Mouse (Mus musculus) testis, adult 2 months (tissue): ENCODE data around the gene Adora3. TPM values are rescaled to one million over a fixed set of nuclear protein-coding genes. Genes with fewer than 3 reads are reported as not detected.

Experiments used
- H3K27ac ChIP-seq: fragments of 200-500 bp; 2 replicates; pipeline ENCODE4 v1.5.1; 2012; ENCODE audit warnings: low read depth, low read length; ENCODE audit not compliant: control insufficient read depth, insufficient read depth
- H3K27me3 ChIP-seq: fragments of 200-500 bp; 2 replicates; pipeline ENCODE4 v1.6.1; 2012; ENCODE audit warnings: mild to moderate bottlenecking, low read length, moderate library complexity; ENCODE audit not compliant: control insufficient read depth, insufficient read depth
- H3K36me3 ChIP-seq: fragments of 200-500 bp; 2 replicates; pipeline ENCODE4 v1.6.1; 2012; ENCODE audit warnings: mild to moderate bottlenecking, low read length; ENCODE audit not compliant: control insufficient read depth, insufficient read depth
- H3K4me1 ChIP-seq: fragments of 200-500 bp; 2 replicates; pipeline ENCODE4 v1.6.1; 2012; ENCODE audit warnings: low read length; ENCODE audit not compliant: control insufficient read depth, insufficient read depth
- H3K4me3 ChIP-seq: fragments of 200-500 bp; 2 replicates; pipeline ENCODE4 v1.5.1; 2012; ENCODE audit warnings: low read depth, mild to moderate bottlenecking, low read length, moderate library complexity, mixed read lengths; ENCODE audit not compliant: control insufficient read depth
- CTCF ChIP-seq: fragments of 200-500 bp; IDR thresholded peaks from 2 replicates; pipeline ENCODE4 v1.5.1; 2012; ENCODE audit warnings: low read depth, mild to moderate bottlenecking, inconsistent platforms, low read length, moderate library complexity; ENCODE audit not compliant: control insufficient read depth, insufficient read depth, insufficient replicate concordance
- POLR2A ChIP-seq: fragments of 200-500 bp; IDR thresholded peaks from 2 replicates; pipeline ENCODE4 v1.6.1; 2012; ENCODE audit warnings: low read depth, mild to moderate bottlenecking, inconsistent platforms, low read length, moderate library complexity; ENCODE audit not compliant: control insufficient read depth
- polyA plus RNA-seq: library from polyadenylated mRNA; depleted of rRNA; stranded (reverse); fragments of >200 nt; gene quantifications from 2 replicates; pipeline ENCODE4 v1.2.3, GENCODE M21; 2012; rRNA removed

Adora3 gene
- polyA plus RNA-seq, 1 experiment = 13.6 TPM

DNA sequence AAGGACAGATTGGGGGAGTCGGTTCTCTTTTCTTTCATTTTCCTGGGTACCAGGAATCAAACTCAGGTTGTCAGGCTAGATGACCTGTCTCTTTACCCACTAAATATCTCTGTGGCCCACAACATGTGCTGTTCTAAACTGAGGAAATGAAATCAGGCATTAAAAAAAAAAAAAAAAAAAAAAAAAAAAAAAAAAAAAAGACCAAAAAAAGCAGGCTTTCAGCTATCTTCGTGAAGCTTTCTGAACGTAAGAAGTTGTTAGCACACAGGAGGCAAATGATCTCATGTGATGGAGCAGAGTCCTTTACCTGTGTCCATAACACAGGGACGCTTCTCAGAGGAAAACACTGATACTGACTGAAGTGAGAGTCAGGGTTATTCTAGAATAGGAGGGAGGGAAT lies 65.5 kb downstream of the Adora3 start:
- TF ChIP-seq CTCF (no peak), POLR2A (no peak)
- H3K27me3 ChIP-seq = no peaks in the 10 kb centered on the region
- H3K27ac ChIP-seq = no peak overlapping the region
- no peaks in the 10 kb centered on the region for H3K36me3 ChIP-seq
- H3K4me1 ChIP-seq = no peaks in the 10 kb centered on the region
- H3K4me3 ChIP-seq = no peak overlapping the region

DNA sequence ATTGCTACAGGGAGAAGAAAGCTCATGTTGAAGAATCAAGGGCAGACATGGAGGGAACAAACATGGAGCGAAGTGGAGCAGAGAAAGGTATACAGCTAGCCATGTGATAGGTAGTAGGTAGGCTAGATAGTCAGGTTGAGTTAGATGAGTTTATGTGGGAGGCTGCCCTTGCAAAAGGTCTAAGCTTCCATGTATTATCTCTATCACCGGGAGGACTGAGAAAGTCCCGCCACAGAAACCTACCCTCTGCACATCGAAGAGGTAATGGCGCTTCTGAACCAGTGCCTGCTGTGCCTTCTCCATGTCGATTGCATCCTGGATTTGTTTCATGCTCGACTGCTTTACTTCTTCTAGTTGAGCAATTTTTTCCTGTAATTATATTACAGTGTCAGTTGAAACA lies 80.7 kb downstream of the Adora3 start:
- Histone ChIP-seq H3K4me1 (no peaks in the 10 kb centered on the region), H3K36me3 (0 out of 2 replicates have a peak, but pooled peaks cover 2% of the 10 kb centered on the region), H3K4me3 (no peak overlapping the region), H3K27me3 (no peaks in the 10 kb centered on the region), H3K27ac (no peak overlapping the region)
- TF ChIP-seq POLR2A (no peak), CTCF (no peak)

DNA sequence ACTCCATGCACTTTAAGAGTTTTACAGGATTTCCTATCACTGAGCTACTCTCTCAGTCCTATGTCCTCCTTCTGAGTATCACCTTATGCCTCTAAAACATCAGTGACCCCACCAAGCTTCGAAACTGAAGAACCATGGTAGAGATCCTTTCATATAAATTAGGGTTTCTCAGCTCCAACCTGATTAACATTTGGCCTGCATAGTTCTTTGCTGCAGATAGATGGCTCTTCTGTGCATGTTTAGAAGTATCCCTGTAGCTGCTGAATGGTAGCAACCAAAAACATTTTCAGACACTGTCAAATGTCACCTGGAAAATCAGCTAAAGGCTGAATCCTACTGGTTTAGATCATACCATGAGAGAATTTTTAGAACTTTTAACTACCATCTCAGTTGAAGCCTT lies 86.6 kb downstream of the Adora3 start:
- Histone ChIP-seq H3K27ac (no peak overlapping the region), H3K36me3 (no peaks in the 10 kb centered on the region)

DNA sequence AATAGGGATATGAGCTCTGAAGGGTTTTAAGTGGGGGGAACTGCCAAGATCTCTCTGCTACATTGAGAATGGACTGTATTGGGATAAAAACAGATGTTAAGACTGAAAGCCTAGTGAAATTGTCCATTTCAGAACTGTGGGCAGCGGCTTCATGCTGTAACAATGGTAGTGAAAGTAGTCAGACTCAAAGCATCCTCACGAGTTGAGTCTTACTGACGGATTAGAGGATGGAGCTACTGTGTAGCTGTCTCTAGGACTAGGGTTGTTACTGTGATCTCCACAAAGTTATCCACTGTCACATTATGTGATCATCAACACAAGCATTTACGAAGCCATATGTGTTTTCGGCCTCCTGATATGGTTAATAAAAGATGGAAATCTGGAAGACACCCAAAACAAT lies 87.5 kb downstream of the Adora3 start:
- Histone ChIP-seq H3K4me3 (peak overlapping the region; percentile 94), H3K27ac (no peak overlapping the region), H3K4me1 (no peaks in the 10 kb centered on the region), H3K27me3 (no peaks in the 10 kb centered on the region), H3K36me3 (peaks cover 2% of the 10 kb centered on the region)
- no peak for TF ChIP-seq CTCF

More for the DNA sequence above, 86.6 kb downstream of the Adora3 start:
- Histone ChIP-seq H3K27me3 (no peaks in the 10 kb centered on the region), H3K4me3 (no peak overlapping the region), H3K4me1 (no peaks in the 10 kb centered on the region)
- TF ChIP-seq POLR2A (no peak), CTCF (no peak)

Other genes with a start within 250 kb of the Adora3 start
- 100 and 115 TPM in 2 replicates for gene Ddx20, start 183.3 kb upstream of the Adora3 start, polyA plus RNA-seq
- 0.30 and 0.32 TPM in 2 replicates for gene Inka2, start 166.3 kb upstream of the Adora3 start, polyA plus RNA-seq
- 4.7 and 6.9 TPM in 2 replicates for gene Rap1a, start 69.5 kb upstream of the Adora3 start, polyA plus RNA-seq
- gene Tmigd3, start within 50 bp of the Adora3 start, polyA plus RNA-seq = 290 and 388 TPM in 2 replicates
- gene I830077J02Rik, start 61.8 kb downstream of the Adora3 start, polyA plus RNA-seq = 0.14 TPM in 1 of 2 replicates, not detected in the other
- gene Wdr77, start 88.5 kb downstream of the Adora3 start, polyA plus RNA-seq = 50.4 and 55.8 TPM in 2 replicates
- 68.0 and 69.0 TPM in 2 replicates for gene Atp5f1, start 89.2 kb downstream of the Adora3 start, polyA plus RNA-seq
- gene Ovgp1, start 102.9 kb downstream of the Adora3 start, polyA plus RNA-seq = 10.3 and 13.3 TPM in 2 replicates
- 101 and 112 TPM in 2 replicates for gene Pifo, start 143.8 kb downstream of the Adora3 start, polyA plus RNA-seq
- gene Chil5, start 162.0 kb downstream of the Adora3 start, polyA plus RNA-seq = 0.24 and 1.1 TPM in 2 replicates
- 0.66 and 0.70 TPM in 2 replicates for gene Chia1, start 242.4 kb downstream of the Adora3 start, polyA plus RNA-seq